Mouse (Mus musculus) gastrocnemius, postnatal 14 days (tissue): ENCODE results near the gene E2f6. TPM values are rescaled to one million over a fixed set of nuclear protein-coding genes. Genes with fewer than 3 reads are reported as not detected.
A peak's percentile ranks its signal among the peaks of the same experiment; 100 is the strongest.

Experiments used
- DNase-seq: peaks from one replicate; pipeline ENCODE4 v3.0.0; 2021; ENCODE audit warnings: mixed read lengths
- intact Hi-C: fragments of 180-260 bp; cut with DNase I; formaldehyde crosslinking; loops from one replicate; pipeline ENCODE4 v1.15.1; 2025; ENCODE audit warnings: low total_unique reads
- total RNA-seq, 2 experiments: library from RNA; stranded (reverse); gene quantifications; 2 replicates each; pipeline ENCODE4 v1.2.3; 2021

Gene E2f6
- total RNA-seq, 2 experiments from 2014 or later, result 55.0 to 62.3 TPM

GRCm38 (mm10) chr12:16795781-16796180 is 15.0 kb upstream of the E2f6 start:
- intact Hi-C loops, result no loop called here
- no peak for DNase-seq

GRCm38 (mm10) chr12:16798894-16799293 is 11.9 kb upstream of the E2f6 start:
- intact Hi-C loops, result no loop called here

GRCm38 (mm10) chr12:16799928-16800258 is 10.9 kb upstream of the E2f6 start:
- DNase-seq, result no peak
- intact Hi-C loops, result loop anchor here (5.0 to 10.0 kb wide), 3 partner anchors 48 to 455 kb away; no protein-coding TSS in a partner anchor

More at GRCm38 (mm10) chr12:16798894-16799293, 11.9 kb upstream of the E2f6 start:
- DNase-seq, result no peak

GRCm38 (mm10) chr12:16800259-16800958 is 10.4 kb upstream of the E2f6 start, which contains the start of gene Greb1:
Gene Greb1 (minus strand): TSS chr12:16800886.
- no peak for DNase-seq
- intact Hi-C loops, result loop anchor here (5.0 to 10.0 kb wide), 3 partner anchors 48 to 454 kb away; no protein-coding TSS in a partner anchor

GRCm38 (mm10) chr12:16800959-16801315 is 9.8 kb upstream of the E2f6 start:
- intact Hi-C loops, result loop anchor here (5.0 to 10.0 kb wide), 3 partner anchors 49 to 454 kb away; no protein-coding TSS in a partner anchor
- DNase-seq, result no peak

- no peak for DNase-seq
- intact Hi-C loops, result loop anchor here (5.0 to 10.0 kb wide), 3 partner anchors 51 to 451 kb away; no protein-coding TSS in a partner anchor
Observed at GRCm38 (mm10) chr12:16803237-16803955, 7.4 kb upstream of the E2f6 start.

- intact Hi-C loops, result loop anchor here (5.0 to 10.0 kb wide), 3 partner anchors 52 to 451 kb away; no protein-coding TSS in a partner anchor
- no peak for DNase-seq
Observed at GRCm38 (mm10) chr12:16803956-16804430, 6.8 kb upstream of the E2f6 start.

- intact Hi-C loops, result loop anchor here (10.0 kb wide), 2 partner anchors 231 to 449 kb away; no protein-coding TSS in a partner anchor
- peak; percentile 77 for DNase-seq
Observed at GRCm38 (mm10) chr12:16805511-16805910, 5.3 kb upstream of the E2f6 start.

- DNase-seq, result peak; percentile 21
Observed at GRCm38 (mm10) chr12:16808045-16808444, 2.7 kb upstream of the E2f6 start.

GRCm38 (mm10) chr12:16811477-16811876 is 714 bp downstream of the E2f6 start:
- intact Hi-C loops, result loop anchor here (10.0 kb wide), 1 partner anchor 143 kb away; no protein-coding TSS in a partner anchor
- no peak for DNase-seq

More at GRCm38 (mm10) chr12:16808045-16808444, 2.7 kb upstream of the E2f6 start:
- intact Hi-C loops, result loop anchor here (2.0 to 10.0 kb wide), 3 partner anchors 203 to 447 kb away; partner anchors contain the start of gene 2410004P03Rik

- no peak for DNase-seq
- intact Hi-C loops, result loop anchor here (10.0 kb wide), 1 partner anchor 138 kb away; no protein-coding TSS in a partner anchor
Observed at GRCm38 (mm10) chr12:16817147-16817546, 6.4 kb downstream of the E2f6 start.

GRCm38 (mm10) chr12:16818513-16818912 is 7.8 kb downstream of the E2f6 start:
- no peak for DNase-seq
- intact Hi-C loops, result loop anchor here (10.0 kb wide), 1 partner anchor 136 kb away; no protein-coding TSS in a partner anchor

GRCm38 (mm10) chr12:16820761-16821160 is 10.0 kb downstream of the E2f6 start:
- intact Hi-C loops, result no loop called here
- peak; percentile 53 for DNase-seq

- intact Hi-C loops, result no loop called here
- DNase-seq, result no peak
Observed at GRCm38 (mm10) chr12:16822181-16822734, 11.5 kb downstream of the E2f6 start.

- intact Hi-C loops, result no loop called here
Observed at GRCm38 (mm10) chr12:16823701-16824100, 12.9 kb downstream of the E2f6 start.

GRCm38 (mm10) chr12:16828505-16828904 is 17.7 kb downstream of the E2f6 start:
- peak; percentile 41 for DNase-seq
- intact Hi-C loops, result no loop called here

More at GRCm38 (mm10) chr12:16823701-16824100, 12.9 kb downstream of the E2f6 start:
- no peak for DNase-seq

GRCm38 (mm10) chr12:16829785-16830184 is 19.0 kb downstream of the E2f6 start:
- intact Hi-C loops, result no loop called here
- no peak for DNase-seq

- intact Hi-C loops, result no loop called here
- DNase-seq, result no peak
Observed at GRCm38 (mm10) chr12:16831071-16831470, 20.3 kb downstream of the E2f6 start.

- intact Hi-C loops, result no loop called here
Observed at GRCm38 (mm10) chr12:16834701-16835100, 23.9 kb downstream of the E2f6 start.

GRCm38 (mm10) chr12:16836188-16836587 is 25.4 kb downstream of the E2f6 start:
- intact Hi-C loops, result no loop called here
- DNase-seq, result peak; percentile 51

More at GRCm38 (mm10) chr12:16834701-16835100, 23.9 kb downstream of the E2f6 start:
- DNase-seq, result no peak
